Mouse (Mus musculus): ENCODE data around the gene Narfl. TPM values are rescaled to one million over a fixed set of nuclear protein-coding genes. Genes with fewer than 3 reads are reported as not detected.

Gene Narfl
- total and polyA plus RNA-seq, 3 experiments: 30.6 to 34.3 TPM; not detected in 1

GRCm38 (mm10) chr17:25824362-25825142 lies 51.0 kb downstream of the Narfl start:
- peaks cover 32% of the 10 kb centered on the region for H3K79me2 ChIP-seq (ENCODE audit: control insufficient read depth, insufficient read depth, low read length, poor library complexity)
- peaks cover 0 to 21% of the 10 kb centered on the region in 2 experiments; a peak in 2 of 4 replicates for H3K4me1 ChIP-seq (ENCODE audit: control insufficient read depth in 1 of 2, insufficient read depth in 2 of 2, low read length in 2 of 2)
- H3K36me3 ChIP-seq (ENCODE audit: control insufficient read depth in 1 of 2, insufficient read depth in 2 of 2, low read length in 2 of 2): peaks cover 0 to 7% of the 10 kb centered on the region in 2 experiments; a peak in 2 of 4 replicates
- H3K4me3 ChIP-seq (ENCODE audit: control insufficient read depth in 1 of 2, insufficient read depth in 1 of 2, low read depth in 2 of 2, low read length in 2 of 2): peak overlapping the region; percentile 73 to 89
- TF ChIP-seq RAD21 (IDR thresholded peaks at IDR 0.05; ENCODE audit: low read depth, low read length) (no peak), SIN3A (IDR thresholded peaks at IDR 0.05; ENCODE audit: low read length) (peak; percentile 73), MAZ (IDR thresholded peaks at IDR 0.05; ENCODE audit: low read depth, low read length) (0 out of 2 replicates have a peak, but pooled peaks have one; percentile 34), HCFC1 (IDR thresholded peaks at IDR 0.05; ENCODE audit: low read depth, low read length) (0 out of 2 replicates have a peak, but pooled peaks have one; percentile 39), TAL1 (IDR thresholded peaks at IDR 0.05; ENCODE audit: low read length) (no peak), CHD2 (IDR thresholded peaks at IDR 0.05; ENCODE audit: low read length) (no peak), GATA1 (IDR thresholded peaks at IDR 0.05; ENCODE audit: low read depth, low read length) (no peak), MXI1 (IDR thresholded peaks at IDR 0.05; ENCODE audit: low read depth, low read length) (peak; percentile 26), ZC3H11A (IDR thresholded peaks at IDR 0.05; ENCODE audit: low read depth, low read length) (no peak), USF1 (IDR thresholded peaks at IDR 0.05; ENCODE audit: low read depth, low read length) (no peak), JUND (IDR thresholded peaks at IDR 0.05; ENCODE audit: low read depth, low read length) (no peak), BHLHE40 (IDR thresholded peaks at IDR 0.05; ENCODE audit: borderline replicate concordance, low read depth, low read length) (no peak), SMC3 (IDR thresholded peaks at IDR 0.05; ENCODE audit: low read depth, low read length) (no peak), ZMIZ1 (IDR thresholded peaks at IDR 0.05; ENCODE audit: low read depth, low read length) (0 out of 2 replicates have a peak, but pooled peaks have one; percentile 26), MAFK (IDR thresholded peaks at IDR 0.05; ENCODE audit: borderline replicate concordance, low read depth, low read length) (no peak), ETS1 (IDR thresholded peaks at IDR 0.05; ENCODE audit: low read depth, low read length) (no peak), MAX (IDR thresholded peaks at IDR 0.05; ENCODE audit: low read length) (no peak; the same call in 1 of the 2 replicates), NELFE (IDR thresholded peaks at IDR 0.05; ENCODE audit: low read depth, low read length) (peak; percentile 32), POLR2A (IDR thresholded peaks at IDR 0.05; ENCODE audit: control insufficient read depth in 1 of 2, insufficient read depth in 1 of 2, low read depth in 1 of 2, low read length in 2 of 2, poor library complexity in 1 of 2) (no peak; a peak in 1 of 4 replicates), E2F4 (IDR thresholded peaks at IDR 0.05; ENCODE audit: borderline replicate concordance, low read depth, low read length) (no peak), USF2 (IDR thresholded peaks at IDR 0.05; ENCODE audit: borderline replicate concordance in 1 of 2, insufficient read depth in 1 of 2, low read depth in 1 of 2, low read length in 2 of 2) (no peak), POLR2AphosphoS5 (IDR thresholded peaks at IDR 0.05; ENCODE audit: borderline replicate concordance, low read depth, low read length) (no peak), MYC (IDR thresholded peaks at IDR 0.05; ENCODE audit: low read depth, low read length) (no peak), ZKSCAN1 (IDR thresholded peaks at IDR 0.05; ENCODE audit: low read depth, low read length) (no peak), GABPA (IDR thresholded peaks at IDR 0.05; ENCODE audit: low read depth, low read length) (no peak)
- H3K9ac ChIP-seq (ENCODE audit: control insufficient read depth, low read depth, low read length, poor library complexity, severe bottlenecking): peak overlapping the region; percentile 72
- no peaks in the 10 kb centered on the region for H3K9me3 ChIP-seq (replicated peaks; ENCODE audit: insufficient read depth, low read length)
- DNase-seq (ENCODE audit: low read depth, low spot score): peak; percentile 81
- H3K27ac ChIP-seq (ENCODE audit: control insufficient read depth, low read depth, low read length): peak overlapping the region; percentile 40
- no peaks in the 10 kb centered on the region; a peak in 1 of 4 replicates for H3K27me3 ChIP-seq (ENCODE audit: control insufficient read depth in 1 of 2, insufficient read depth in 2 of 2, low read length in 2 of 2)
